Mouse (Mus musculus): ENCODE measurements at regions not wholly inside any gene's neighbourhood (a gene's known extent, or its start where the extent isn't known, plus 50 kb on each side); places are given as distances from the start of the nearest gene placed in this dataset.

DNA sequence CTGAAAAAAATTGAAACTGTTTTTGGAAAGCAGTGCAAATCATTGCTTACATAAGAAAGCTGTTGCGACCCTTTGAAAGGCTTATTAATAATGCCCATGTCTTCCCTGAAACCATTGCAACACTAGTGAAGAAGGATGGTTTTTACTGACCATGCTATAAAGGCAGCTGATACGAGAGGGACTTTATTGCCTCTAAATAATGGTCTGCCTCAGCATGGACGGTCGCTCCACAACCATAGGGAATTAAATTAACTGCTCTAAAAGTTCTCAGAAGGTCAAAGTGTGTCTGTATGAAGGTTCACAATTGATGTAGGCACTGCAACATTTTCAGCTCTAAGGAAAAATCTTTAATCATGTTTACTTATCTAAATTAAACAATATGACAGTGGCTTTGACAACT lies 429.6 kb downstream of the Tmem135 start:
- Histone ChIP-seq H3K4me3 (ENCODE audit: low read depth, low read length) (no peak overlapping the region), H3K36me3 (ENCODE audit: control insufficient read depth, insufficient read depth, low read length) (no peaks in the 10 kb centered on the region), H3K27me3 (ENCODE audit: control insufficient read depth, insufficient read depth, low read length) (no peaks in the 10 kb centered on the region), H3K4me1 (ENCODE audit: control insufficient read depth, insufficient read depth, low read length) (no peaks in the 10 kb centered on the region), H3K4me2 (no peak overlapping the region), H3K9ac (ENCODE audit: low read depth, low read length) (no peak overlapping the region), H3K27ac (ENCODE audit: low read depth, low read length) (no peak overlapping the region), H3K9me3 (replicated peaks; ENCODE audit: control insufficient read depth, low read length) (no peaks in the 10 kb centered on the region)
- no peak for ATAC-seq (replicated peaks; ENCODE audit: insufficient number of reproducible peaks, low FRiP score, low TSS enrichment)
- 84% methylated on average over 4 of the region's 4 CpGs for WGBS (ENCODE audit: insufficient replicate concordance)

DNA sequence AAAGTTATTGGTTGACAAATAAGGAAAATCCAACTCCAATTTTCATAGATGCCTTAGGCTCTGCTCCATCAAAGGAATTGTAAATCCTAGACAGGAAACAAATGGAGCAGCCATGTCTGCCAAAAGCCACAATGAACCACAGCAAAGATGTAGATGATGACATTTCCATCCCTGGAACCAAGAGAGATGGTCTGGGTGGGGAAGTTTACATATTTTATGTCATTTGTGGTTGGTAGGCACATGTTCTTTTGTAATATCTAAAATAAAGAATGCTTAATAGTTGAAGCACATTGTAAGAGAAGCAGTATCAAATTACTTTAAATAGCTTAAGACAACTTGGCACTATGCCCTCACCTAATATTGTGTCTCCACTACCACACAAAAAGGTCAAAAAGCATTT lies 443.2 kb downstream of the Tmem135 start:
- H3K27ac ChIP-seq (ENCODE audit: low read depth, low read length): no peak overlapping the region
- no peaks in the 10 kb centered on the region for H3K27me3 ChIP-seq (ENCODE audit: control insufficient read depth, insufficient read depth, low read length)
- ATAC-seq (replicated peaks; ENCODE audit: insufficient number of reproducible peaks, low FRiP score, low TSS enrichment): no peak
- H3K4me1 ChIP-seq (ENCODE audit: control insufficient read depth, insufficient read depth, low read length): no peaks in the 10 kb centered on the region
- no peak overlapping the region for H3K4me2 ChIP-seq
- no peak overlapping the region for H3K4me3 ChIP-seq (ENCODE audit: low read depth, low read length)
- no peaks in the 10 kb centered on the region for H3K9me3 ChIP-seq (replicated peaks; ENCODE audit: control insufficient read depth, low read length)
- H3K9ac ChIP-seq (ENCODE audit: low read depth, low read length): no peak overlapping the region
- H3K36me3 ChIP-seq (ENCODE audit: control insufficient read depth, insufficient read depth, low read length): no peaks in the 10 kb centered on the region

DNA sequence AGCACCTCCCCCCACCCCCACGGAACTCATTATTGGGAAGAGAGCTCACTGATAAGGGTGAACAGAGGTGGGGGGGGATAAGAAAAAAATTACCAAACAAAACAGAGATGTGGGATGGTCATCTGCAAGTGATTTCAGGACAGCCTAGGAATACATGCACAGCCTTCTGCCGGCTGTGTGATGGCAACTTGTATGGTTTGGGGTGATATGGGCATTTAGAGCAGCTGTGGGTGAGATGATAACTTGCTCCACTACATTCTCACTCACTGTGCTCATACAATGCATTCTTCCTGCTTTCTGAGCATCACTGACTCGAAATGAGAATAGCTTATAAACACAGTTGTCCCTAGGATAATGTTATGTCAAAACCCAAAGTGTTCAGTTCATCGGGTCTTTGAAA lies 443.8 kb downstream of the Tmem135 start:
- no peaks in the 10 kb centered on the region for H3K4me1 ChIP-seq (ENCODE audit: control insufficient read depth, insufficient read depth, low read length)
- H3K4me2 ChIP-seq: no peak overlapping the region
- H3K36me3 ChIP-seq (ENCODE audit: control insufficient read depth, insufficient read depth, low read length): no peaks in the 10 kb centered on the region
- H3K4me3 ChIP-seq (ENCODE audit: low read depth, low read length): no peak overlapping the region
- ATAC-seq (replicated peaks; ENCODE audit: insufficient number of reproducible peaks, low FRiP score, low TSS enrichment): peak; percentile 65
- H3K27me3 ChIP-seq (ENCODE audit: control insufficient read depth, insufficient read depth, low read length): no peaks in the 10 kb centered on the region
- 63% methylated on average over 4 of the region's 4 CpGs for WGBS (ENCODE audit: insufficient replicate concordance)
- no peak overlapping the region for H3K9ac ChIP-seq (ENCODE audit: low read depth, low read length)
- H3K9me3 ChIP-seq (replicated peaks; ENCODE audit: control insufficient read depth, low read length): no peaks in the 10 kb centered on the region
- H3K27ac ChIP-seq (ENCODE audit: low read depth, low read length): no peak overlapping the region

DNA sequence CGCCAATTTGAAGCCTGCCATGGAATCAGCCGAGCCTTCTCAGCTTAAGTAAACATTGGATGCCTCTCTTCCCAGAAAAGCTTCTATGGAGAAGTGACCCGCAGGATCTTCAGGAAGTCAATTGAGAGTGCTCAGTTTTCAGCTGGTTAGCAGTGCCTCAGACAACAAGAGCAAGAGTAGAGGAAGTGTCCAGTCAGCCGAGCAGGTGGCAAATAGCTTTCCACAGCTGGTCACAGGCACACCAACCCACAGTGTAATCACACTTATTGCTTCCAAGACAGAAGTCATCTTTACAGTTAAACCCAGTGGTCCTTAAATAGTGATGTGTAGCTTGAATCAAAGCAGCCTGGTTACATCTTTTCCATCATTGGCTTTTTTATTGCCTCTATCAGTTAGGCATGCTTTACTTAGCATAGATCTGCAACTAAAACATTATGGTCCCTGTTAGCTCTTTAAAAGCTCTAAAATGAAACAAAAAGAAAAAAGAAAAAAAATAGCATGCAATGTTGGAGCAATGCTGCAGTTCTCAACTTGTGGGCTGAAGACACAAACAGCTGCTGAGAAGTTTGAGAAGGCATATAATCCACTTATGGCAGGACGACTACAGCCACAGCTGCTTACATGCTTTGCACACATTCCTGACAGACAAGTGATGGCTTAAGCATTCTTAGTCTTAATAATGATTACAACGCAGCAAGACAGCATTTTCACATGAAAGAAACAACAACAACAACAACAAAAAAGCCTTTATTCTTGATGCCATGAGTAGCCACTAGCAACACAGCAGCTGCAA lies 444.5 kb downstream of the Tmem135 start:
- no peak overlapping the region for H3K9ac ChIP-seq (ENCODE audit: low read depth, low read length)
- 43% methylated on average over 6 of the region's 6 CpGs for WGBS (ENCODE audit: insufficient replicate concordance)
- no peaks in the 10 kb centered on the region for H3K4me1 ChIP-seq (ENCODE audit: control insufficient read depth, insufficient read depth, low read length)
- no peaks in the 10 kb centered on the region for H3K9me3 ChIP-seq (replicated peaks; ENCODE audit: control insufficient read depth, low read length)
- no peaks in the 10 kb centered on the region for H3K36me3 ChIP-seq (ENCODE audit: control insufficient read depth, insufficient read depth, low read length)
- H3K4me3 ChIP-seq (ENCODE audit: low read depth, low read length): no peak overlapping the region
- no peaks in the 10 kb centered on the region for H3K27me3 ChIP-seq (ENCODE audit: control insufficient read depth, insufficient read depth, low read length)
- ATAC-seq (replicated peaks; ENCODE audit: insufficient number of reproducible peaks, low FRiP score, low TSS enrichment): no peak
- no peak overlapping the region for H3K27ac ChIP-seq (ENCODE audit: low read depth, low read length)
- H3K4me2 ChIP-seq: no peak overlapping the region

DNA sequence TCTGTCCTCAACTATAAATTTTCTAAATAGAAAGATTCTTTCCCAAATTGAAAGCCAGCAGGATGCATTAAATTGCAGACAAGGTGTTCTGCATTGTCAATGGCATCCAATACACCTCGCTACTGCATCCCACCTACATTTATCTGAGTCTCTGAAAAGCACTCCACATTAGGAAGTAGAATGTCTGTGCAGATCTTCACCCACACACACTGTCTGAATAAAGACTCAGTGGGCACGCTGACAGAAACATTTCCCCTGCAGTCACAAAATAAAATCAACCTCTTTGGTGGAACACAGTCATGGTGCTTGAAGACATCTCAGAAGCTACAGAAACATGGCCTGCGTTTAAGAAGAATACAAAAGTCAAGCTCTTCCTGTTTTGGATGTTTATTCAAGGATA lies 449.0 kb downstream of the Tmem135 start:
- H3K9ac ChIP-seq (ENCODE audit: low read depth, low read length): no peak overlapping the region
- no peaks in the 10 kb centered on the region for H3K9me3 ChIP-seq (replicated peaks; ENCODE audit: control insufficient read depth, low read length)
- H3K4me3 ChIP-seq (ENCODE audit: low read depth, low read length): no peak overlapping the region
- no peak overlapping the region for H3K4me2 ChIP-seq
- ATAC-seq (replicated peaks; ENCODE audit: insufficient number of reproducible peaks, low FRiP score, low TSS enrichment): no peak
- H3K36me3 ChIP-seq (ENCODE audit: control insufficient read depth, insufficient read depth, low read length): no peaks in the 10 kb centered on the region
- 74% methylated on average over 3 of the region's 3 CpGs for WGBS (ENCODE audit: insufficient replicate concordance)
- H3K27me3 ChIP-seq (ENCODE audit: control insufficient read depth, insufficient read depth, low read length): no peaks in the 10 kb centered on the region
- no peak overlapping the region for H3K27ac ChIP-seq (ENCODE audit: low read depth, low read length)
- H3K4me1 ChIP-seq (ENCODE audit: control insufficient read depth, insufficient read depth, low read length): no peaks in the 10 kb centered on the region

DNA sequence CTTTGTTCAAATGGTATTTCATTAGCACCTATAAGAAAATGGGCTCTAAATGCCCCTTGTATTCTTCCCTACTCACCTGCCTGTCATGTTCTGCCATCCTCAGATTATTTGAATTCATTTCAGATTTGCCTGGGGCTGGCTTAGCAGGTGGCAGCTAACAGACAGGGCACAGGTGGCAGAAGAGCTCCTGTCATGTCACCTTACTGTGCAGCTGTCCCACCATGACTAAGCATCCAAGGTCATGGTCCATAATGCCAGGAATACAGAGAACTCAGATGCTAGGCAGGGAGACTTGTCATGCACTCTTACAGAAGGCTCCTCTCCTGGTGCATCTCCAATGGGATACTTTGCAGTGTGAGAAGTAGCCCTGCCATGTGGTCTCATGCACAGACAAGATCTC lies 458.7 kb downstream of the Tmem135 start:
- Histone ChIP-seq H3K9ac (ENCODE audit: low read depth, low read length) (no peak overlapping the region), H3K27ac (ENCODE audit: low read depth, low read length) (no peak overlapping the region), H3K4me1 (ENCODE audit: control insufficient read depth, insufficient read depth, low read length) (no peaks in the 10 kb centered on the region)

DNA sequence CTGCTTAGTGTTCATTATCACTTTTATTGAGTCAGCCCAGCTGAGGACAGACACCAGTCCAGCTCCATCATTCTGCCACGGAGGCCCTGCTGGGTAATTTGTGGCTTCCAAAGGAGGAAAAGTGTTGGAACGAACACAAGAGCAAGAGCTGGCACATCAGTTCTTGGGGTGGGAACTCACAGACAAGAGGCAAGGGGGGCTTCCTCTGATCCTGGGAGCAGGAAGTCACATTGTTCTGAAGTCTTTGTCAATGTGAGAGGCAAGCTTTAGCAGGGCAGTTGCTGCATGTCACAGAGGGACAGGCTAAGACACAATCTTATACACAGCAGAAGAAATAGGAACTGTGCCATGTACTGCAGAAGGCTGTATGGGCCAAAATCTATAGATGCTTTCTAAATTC lies 459.1 kb downstream of the Tmem135 start:
- Histone ChIP-seq H3K4me3 (ENCODE audit: low read depth, low read length) (no peak overlapping the region), H3K36me3 (ENCODE audit: control insufficient read depth, insufficient read depth, low read length) (no peaks in the 10 kb centered on the region)

More for the DNA sequence above, 458.7 kb downstream of the Tmem135 start:
- ATAC-seq (replicated peaks; ENCODE audit: insufficient number of reproducible peaks, low FRiP score, low TSS enrichment): no peak
- no peaks in the 10 kb centered on the region for H3K27me3 ChIP-seq (ENCODE audit: control insufficient read depth, insufficient read depth, low read length)
- H3K4me3 ChIP-seq (ENCODE audit: low read depth, low read length): no peak overlapping the region
- no peaks in the 10 kb centered on the region for H3K36me3 ChIP-seq (ENCODE audit: control insufficient read depth, insufficient read depth, low read length)
- no peaks in the 10 kb centered on the region for H3K9me3 ChIP-seq (replicated peaks; ENCODE audit: control insufficient read depth, low read length)
- no peak overlapping the region for H3K4me2 ChIP-seq

DNA sequence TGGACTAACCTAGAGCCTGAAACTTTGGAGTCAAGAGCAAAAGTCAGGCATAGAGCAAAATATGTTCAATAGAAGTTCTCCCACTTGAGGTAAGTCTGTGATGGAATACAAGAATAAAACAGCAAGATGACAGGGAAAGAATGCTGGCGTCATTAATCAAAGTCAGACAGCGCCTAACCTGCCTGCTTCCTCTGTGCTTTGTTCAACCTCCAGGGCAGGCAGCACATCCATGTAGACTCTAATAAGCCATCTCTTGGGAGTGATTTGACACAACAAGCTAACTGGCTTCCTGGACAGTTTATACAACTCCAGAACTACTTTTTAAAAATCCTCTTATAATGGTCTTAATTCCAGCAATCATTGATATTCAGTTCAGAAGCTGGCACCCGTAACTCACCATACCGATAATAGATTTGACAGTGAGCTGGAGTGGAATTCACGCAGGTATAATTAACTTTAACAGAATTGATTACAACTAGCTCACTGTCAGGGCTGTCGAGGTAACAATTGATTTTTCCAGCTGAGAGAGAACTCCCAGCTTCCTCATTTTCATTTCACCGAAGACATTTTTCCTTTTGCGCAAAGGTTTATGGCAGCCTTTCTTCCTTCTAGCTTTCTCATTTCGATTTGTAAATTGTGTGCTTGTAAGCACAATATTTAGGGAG lies 462.6 kb downstream of the Tmem135 start:
- no peaks in the 10 kb centered on the region for H3K27me3 ChIP-seq (ENCODE audit: control insufficient read depth, insufficient read depth, low read length)
- no peak overlapping the region for H3K9ac ChIP-seq (ENCODE audit: low read depth, low read length)
- H3K27ac ChIP-seq (ENCODE audit: low read depth, low read length): no peak overlapping the region
- no peaks in the 10 kb centered on the region for H3K9me3 ChIP-seq (replicated peaks; ENCODE audit: control insufficient read depth, low read length)
- no peak overlapping the region for H3K4me2 ChIP-seq
- ATAC-seq (replicated peaks; ENCODE audit: insufficient number of reproducible peaks, low FRiP score, low TSS enrichment): no peak
- H3K4me1 ChIP-seq (ENCODE audit: control insufficient read depth, insufficient read depth, low read length): no peaks in the 10 kb centered on the region
- 82% methylated on average over 9 of the region's 9 CpGs for WGBS (ENCODE audit: insufficient replicate concordance)
- H3K4me3 ChIP-seq (ENCODE audit: low read depth, low read length): no peak overlapping the region
- no peaks in the 10 kb centered on the region for H3K36me3 ChIP-seq (ENCODE audit: control insufficient read depth, insufficient read depth, low read length)

More for the DNA sequence above, 459.1 kb downstream of the Tmem135 start:
- Histone ChIP-seq H3K9me3 (replicated peaks; ENCODE audit: control insufficient read depth, low read length) (no peaks in the 10 kb centered on the region), H3K9ac (ENCODE audit: low read depth, low read length) (no peak overlapping the region), H3K27me3 (ENCODE audit: control insufficient read depth, insufficient read depth, low read length) (no peaks in the 10 kb centered on the region), H3K4me2 (no peak overlapping the region), H3K27ac (ENCODE audit: low read depth, low read length) (no peak overlapping the region), H3K4me1 (ENCODE audit: control insufficient read depth, insufficient read depth, low read length) (no peaks in the 10 kb centered on the region)
- WGBS (ENCODE audit: insufficient replicate concordance): 54% methylated on average over 2 of the region's 2 CpGs
- no peak for ATAC-seq (replicated peaks; ENCODE audit: insufficient number of reproducible peaks, low FRiP score, low TSS enrichment)

DNA sequence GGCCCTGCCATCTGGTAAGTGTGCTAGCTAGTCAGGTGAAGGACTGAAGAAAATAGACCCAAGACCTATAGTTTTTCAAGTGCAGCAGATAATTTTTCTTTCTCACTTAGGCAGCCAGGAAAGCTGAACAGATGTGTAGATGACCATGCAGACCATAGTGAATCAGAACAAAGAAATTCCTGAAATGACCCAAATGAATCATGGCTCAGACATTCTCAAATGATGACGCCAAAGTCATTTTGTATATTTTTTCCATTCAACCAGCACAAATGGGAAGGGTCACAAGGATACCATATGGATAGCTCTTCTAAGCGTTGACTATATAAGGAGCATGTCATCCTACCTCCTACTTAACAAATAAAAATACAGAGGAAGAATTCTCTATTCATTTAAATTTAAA lies 463.8 kb downstream of the Tmem135 start:
- Histone ChIP-seq H3K4me1 (ENCODE audit: control insufficient read depth, insufficient read depth, low read length) (no peaks in the 10 kb centered on the region), H3K27me3 (ENCODE audit: control insufficient read depth, insufficient read depth, low read length) (no peaks in the 10 kb centered on the region), H3K36me3 (ENCODE audit: control insufficient read depth, insufficient read depth, low read length) (no peaks in the 10 kb centered on the region), H3K4me3 (ENCODE audit: low read depth, low read length) (no peak overlapping the region), H3K9ac (ENCODE audit: low read depth, low read length) (no peak overlapping the region), H3K27ac (ENCODE audit: low read depth, low read length) (no peak overlapping the region), H3K9me3 (replicated peaks; ENCODE audit: control insufficient read depth, low read length) (no peaks in the 10 kb centered on the region), H3K4me2 (no peak overlapping the region)
- 83% methylated on average over 2 of the region's 2 CpGs for WGBS (ENCODE audit: insufficient replicate concordance)
- ATAC-seq (replicated peaks; ENCODE audit: insufficient number of reproducible peaks, low FRiP score, low TSS enrichment): no peak

Measured in heart, embryonic 11.5 days (tissue).